Mouse (Mus musculus) cortical plate, adult 2 months (tissue): ENCODE results near the gene Trpm3.

Experiments
- CTCF ChIP-seq: fragments of 200-500 bp; IDR thresholded peaks from 2 replicates; pipeline ENCODE4 v1.5.1; 2011; ENCODE audit warnings: mild to moderate bottlenecking, control low read depth, low read length; ENCODE audit not compliant: insufficient read depth; ENCODE audit errors: extremely low read depth
- POLR2A ChIP-seq: fragments of 200-500 bp; IDR thresholded peaks from 2 replicates; pipeline ENCODE4 v1.6.1; 2011; ENCODE audit warnings: mild to moderate bottlenecking, low read length, control low read depth; ENCODE audit not compliant: insufficient read depth; ENCODE audit errors: extremely low read depth

GRCm38 (mm10) chr19:22635635-22636034 is 496.8 kb downstream of the Trpm3 start:
- TF ChIP-seq POLR2A: no peak
- TF ChIP-seq CTCF: no peak
